Mouse (Mus musculus) kidney, embryonic 16.5 days (tissue): ENCODE results near the gene Pomt2. TPM values are rescaled to one million over a fixed set of nuclear protein-coding genes. Genes with fewer than 3 reads are reported as not detected.

ENCODE experiments used
- ATAC-seq: fragments of 200-750 bp; cut with Nextera tagmentation; 2 replicates; pipeline ENCODE4 v1.8.0; 2017; ENCODE audit warnings: moderate TSS enrichment; ENCODE audit not compliant: low FRiP score, low TSS enrichment
- H3K27ac ChIP-seq: fragments of 300-500 bp; sonication (generic); 2 replicates; pipeline ENCODE4 v1.5.1; 2014; ENCODE audit warnings: low read length
- H3K27me3 ChIP-seq: fragments of 300-500 bp; sonication (generic); 2 replicates; pipeline ENCODE4 v1.6.1; 2014; ENCODE audit warnings: low read length, control low read depth, mixed read lengths; ENCODE audit not compliant: insufficient read depth
- H3K36me3 ChIP-seq: fragments of 300-500 bp; sonication (generic); 2 replicates; pipeline ENCODE4 v1.6.1; 2014; ENCODE audit warnings: low read length, control low read depth, mixed read lengths; ENCODE audit not compliant: insufficient read depth
- H3K4me1 ChIP-seq: fragments of 300-500 bp; sonication (generic); 2 replicates; pipeline ENCODE4 v1.6.1; 2014; ENCODE audit warnings: low read length, control low read depth, mixed read lengths; ENCODE audit not compliant: insufficient read depth
- H3K4me2 ChIP-seq: fragments of 300-500 bp; sonication (generic); replicated peaks from 2 replicates; pipeline ENCODE4 v1.6.1; 2014; ENCODE audit warnings: low read depth, low read length
- H3K4me3 ChIP-seq: fragments of 300-500 bp; sonication (generic); 2 replicates; pipeline ENCODE4 v1.5.1; 2014; ENCODE audit warnings: mild to moderate bottlenecking, low read length
- H3K9ac ChIP-seq: fragments of 300-500 bp; sonication (generic); replicated peaks from 2 replicates; pipeline ENCODE4 v1.6.1; 2014; ENCODE audit warnings: low read length
- H3K9me3 ChIP-seq: fragments of 300-500 bp; sonication (generic); 2 replicates; pipeline ENCODE4 v1.6.1; 2016; ENCODE audit warnings: low read length, control low read depth
- WGBS: fragments of 180-500 bp; shearing (Covaris S2); extraction: QIAGEN DNeasy Blood & Tissue Kit; methylation state at CpG from one replicate; pipeline ENCODE4 v1.1.7; 2014; 5-methylcytosine and 5-hydroxymethylcytosine counted together
- polyA plus RNA-seq: library from polyadenylated mRNA; unstranded; fragments of >200 nt; fragmentation: Nextera tagmentation; extraction: Ambion mirVana; gene quantifications from 2 replicates; pipeline ENCODE4 v1.2.1, GENCODE M21; 2015

Gene Pomt2
- polyA plus RNA-seq, 1 experiment from 2014 or later = 20.3 TPM

- no peaks in the 10 kb centered on the region for H3K9me3 ChIP-seq
- H3K4me3 ChIP-seq = no peak overlapping the region
- no peaks in the 10 kb centered on the region for H3K36me3 ChIP-seq
- H3K27ac ChIP-seq = no peak overlapping the region
- no peak overlapping the region for H3K4me2 ChIP-seq
- no peaks in the 10 kb centered on the region for H3K27me3 ChIP-seq
- ATAC-seq = no peak
- no peak overlapping the region for H3K9ac ChIP-seq
- WGBS = 85% methylated on average over 11 of the region's 11 CpGs
- H3K4me1 ChIP-seq = no peaks in the 10 kb centered on the region
These were observed 82.3 kb downstream of the Pomt2 start for GRCm38 (mm10) chr12:87065446-87065845.

GRCm38 (mm10) chr12:87057066-87057465 is 90.7 kb downstream of the Pomt2 start:
- no peak overlapping the region for H3K9ac ChIP-seq
- ATAC-seq = no peak
- no peaks in the 10 kb centered on the region for H3K27me3 ChIP-seq
- 59% methylated on average over 17 of the region's 17 CpGs for WGBS
- H3K36me3 ChIP-seq = no peaks in the 10 kb centered on the region
- no peak overlapping the region for H3K27ac ChIP-seq
- H3K4me2 ChIP-seq = no peak overlapping the region
- H3K9me3 ChIP-seq = no peaks in the 10 kb centered on the region
- H3K4me3 ChIP-seq = no peak overlapping the region
- H3K4me1 ChIP-seq = no peaks in the 10 kb centered on the region

Other genes starting within 250 kb of the Pomt2 start
- gene Cipc, start 200.9 kb downstream of the Pomt2 start, polyA plus RNA-seq = 24.0 and 24.9 TPM in 2 replicates
- 0.14 TPM in 1 of 2 replicates, not detected in the other for gene Zdhhc22, start 157.5 kb downstream of the Pomt2 start, polyA plus RNA-seq
- gene Tmem63c, start 126.6 kb downstream of the Pomt2 start, polyA plus RNA-seq = 0.04 and 0.30 TPM in 2 replicates
- gene Ngb, start 45.4 kb downstream of the Pomt2 start, polyA plus RNA-seq = 0.35 and 0.73 TPM in 2 replicates
- gene Gstz1, start 803 bp downstream of the Pomt2 start, polyA plus RNA-seq = 59.8 and 60.4 TPM in 2 replicates
- 0.66 and 1.2 TPM in 2 replicates for gene Samd15, start 51.8 kb upstream of the Pomt2 start, polyA plus RNA-seq
- gene Tmed8, start 52.5 kb upstream of the Pomt2 start, polyA plus RNA-seq = 2.0 and 2.5 TPM in 2 replicates
- 0.60 and 0.67 TPM in 2 replicates for gene Noxred1, start 90.8 kb upstream of the Pomt2 start, polyA plus RNA-seq
- 52.2 and 53.7 TPM in 2 replicates for gene Vipas39, start 118.3 kb upstream of the Pomt2 start, polyA plus RNA-seq
- gene Ahsa1, start 118.5 kb upstream of the Pomt2 start, polyA plus RNA-seq = 246 and 248 TPM in 2 replicates
- gene Ism2, start 151.7 kb upstream of the Pomt2 start, polyA plus RNA-seq = 0.76 and 1.0 TPM in 2 replicates
- 84.9 and 86.9 TPM in 2 replicates for gene Sptlc2, start 240.4 kb upstream of the Pomt2 start, polyA plus RNA-seq